Mouse (Mus musculus) layer of hippocampus, adult 9-10 months (tissue): ENCODE measurements around the gene Gramd1c.

ENCODE experiments used
- DNase-seq: peaks from one replicate; pipeline ENCODE4 v3.0.0; 2022; ENCODE audit warnings: low spot score

Gramd1c gene

DNA sequence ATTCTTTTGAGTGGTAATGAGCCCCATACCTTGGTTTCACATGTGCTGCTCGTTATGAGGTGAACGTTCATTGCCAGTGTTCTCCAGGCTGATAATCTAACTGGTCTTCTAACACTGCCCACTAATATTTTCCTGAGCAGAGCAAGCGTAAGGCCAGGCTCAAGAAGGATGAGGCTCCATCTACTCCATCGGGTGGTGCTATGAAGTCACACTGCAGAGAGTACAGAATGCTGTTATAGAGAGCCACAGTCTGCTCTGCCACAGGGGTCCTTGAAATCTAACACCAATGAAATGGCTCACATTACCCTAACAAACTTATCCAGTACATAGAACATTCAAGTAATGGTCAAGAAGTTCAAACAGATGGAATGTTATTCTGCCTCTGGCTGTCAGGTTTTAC lies 105.1 kb downstream of the Gramd1c start:
- no peak for DNase-seq

DNA sequence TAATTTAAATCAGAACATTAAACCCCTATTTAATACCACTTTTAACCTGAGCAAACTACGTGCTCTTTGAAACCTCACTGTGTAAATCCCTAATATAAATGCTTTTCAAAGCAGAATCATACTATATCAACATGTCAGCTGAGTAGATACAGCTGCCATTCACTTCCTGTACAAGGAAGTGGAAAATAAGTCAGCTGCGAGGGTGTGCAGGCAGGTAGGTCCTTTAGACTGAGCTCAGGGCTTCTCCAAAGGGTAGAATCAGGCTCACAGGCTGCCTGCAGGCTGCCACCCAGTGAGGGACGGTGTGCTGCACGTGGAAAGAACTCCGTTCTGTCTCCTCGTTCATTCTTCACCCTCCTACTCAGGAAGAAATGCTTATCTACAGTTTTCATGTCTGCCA lies 108.2 kb downstream of the Gramd1c start:
- DNase-seq, result no peak

DNA sequence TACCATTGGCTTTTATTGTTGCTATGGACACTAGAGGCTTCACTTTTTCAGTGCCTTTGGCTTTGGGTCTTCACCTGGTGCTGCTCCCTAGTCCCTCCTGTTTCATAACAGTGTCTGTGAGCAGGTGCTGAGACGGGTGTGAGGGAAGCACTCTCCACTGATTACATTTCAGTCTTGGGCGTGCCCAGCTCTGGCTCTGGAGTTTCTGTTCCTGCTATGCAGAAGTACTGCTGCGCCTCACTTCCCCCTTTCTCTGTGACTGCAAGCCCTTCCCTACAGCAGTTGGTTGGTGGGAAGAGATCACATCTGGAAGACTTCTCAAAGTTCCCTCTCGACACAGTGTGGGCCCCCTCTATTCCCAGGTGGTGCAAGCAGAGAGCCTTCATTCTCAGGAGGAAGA lies 111.6 kb downstream of the Gramd1c start:
- no peak for DNase-seq

DNA sequence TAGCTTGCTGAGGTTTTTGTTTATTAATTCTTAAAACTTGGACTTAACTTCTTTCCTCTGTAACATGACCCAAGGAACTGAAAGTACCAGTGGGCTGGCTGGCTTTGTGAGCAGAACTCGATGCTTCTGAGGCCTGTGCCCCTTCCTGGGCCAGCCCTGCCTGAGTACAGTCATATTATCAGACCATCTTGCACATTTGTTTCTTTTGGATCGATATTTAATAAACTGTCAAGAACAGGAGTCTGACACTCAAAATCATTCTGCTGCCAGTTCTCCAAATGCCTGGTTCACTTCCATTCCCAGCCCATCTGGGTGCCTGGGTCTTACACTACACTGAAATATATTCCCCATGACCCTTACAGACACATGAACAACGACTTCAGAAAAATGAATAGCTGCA lies 117.3 kb downstream of the Gramd1c start:
- DNase-seq, result no peak

DNA sequence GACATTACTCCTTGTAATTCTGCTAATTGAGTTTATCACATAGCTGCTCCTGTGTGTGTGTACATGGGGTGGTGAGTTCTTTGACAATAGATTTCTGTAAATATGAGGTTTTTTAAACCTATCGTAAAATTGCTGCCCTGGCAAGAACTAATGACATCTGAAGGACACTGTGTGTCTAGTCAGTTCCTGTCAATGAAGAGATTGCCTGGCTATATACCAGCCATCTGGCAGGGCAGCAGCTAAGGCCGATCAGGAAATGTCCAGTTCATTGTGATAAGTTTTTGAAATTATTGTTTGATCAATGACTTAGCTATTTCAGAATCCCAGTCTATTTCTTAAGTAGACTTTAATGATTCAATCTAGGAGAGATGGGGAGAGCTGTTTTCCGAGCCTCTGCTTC lies 117.8 kb downstream of the Gramd1c start:
- DNase-seq, result no peak

- DNase-seq, result no peak
Measured at GRCm38 (mm10) chr16:43940846-43941245, 122.3 kb downstream of the Gramd1c start.

GRCm38 (mm10) chr16:43935892-43936291 lies 127.3 kb downstream of the Gramd1c start:
- no peak for DNase-seq

DNA sequence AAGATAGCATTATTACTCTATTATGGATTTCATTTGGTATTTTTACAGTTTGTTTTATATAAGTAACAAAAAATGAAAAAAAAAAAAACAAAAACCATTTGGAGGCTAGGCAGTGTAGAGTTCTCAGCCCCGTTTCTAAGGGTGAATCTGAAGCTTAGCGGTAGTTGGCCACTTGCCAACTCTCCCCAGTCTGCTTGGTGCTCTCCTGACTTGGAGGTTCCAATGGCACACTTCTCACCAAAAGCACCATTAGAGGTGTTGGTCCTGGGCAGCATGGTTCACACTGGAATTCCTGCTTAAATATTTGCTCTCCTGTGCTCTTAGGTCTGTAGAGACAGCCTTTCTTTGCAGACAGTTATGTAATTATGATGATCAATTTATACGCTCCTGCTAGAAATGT lies 127.8 kb downstream of the Gramd1c start:
- DNase-seq, result no peak

DNA sequence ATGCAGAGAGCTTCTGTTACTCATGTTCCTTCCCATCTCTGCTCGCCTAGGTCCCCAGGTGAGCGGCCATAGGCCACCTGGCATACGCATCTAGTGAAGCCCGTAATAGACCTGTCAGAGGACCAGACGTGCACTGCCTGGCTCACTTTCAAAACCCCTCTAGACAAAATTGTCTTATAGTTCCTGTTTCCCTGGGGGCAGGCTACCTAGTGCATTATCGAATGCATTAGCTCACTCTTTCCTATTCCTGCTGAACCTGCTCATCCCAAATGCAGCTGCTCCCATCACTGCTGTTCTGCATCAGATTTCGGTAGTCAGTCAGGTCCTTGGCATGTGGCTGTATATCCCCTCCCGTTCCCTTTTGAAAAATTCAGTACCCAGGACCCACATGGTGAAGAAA lies 128.3 kb downstream of the Gramd1c start:
- no peak for DNase-seq

DNA sequence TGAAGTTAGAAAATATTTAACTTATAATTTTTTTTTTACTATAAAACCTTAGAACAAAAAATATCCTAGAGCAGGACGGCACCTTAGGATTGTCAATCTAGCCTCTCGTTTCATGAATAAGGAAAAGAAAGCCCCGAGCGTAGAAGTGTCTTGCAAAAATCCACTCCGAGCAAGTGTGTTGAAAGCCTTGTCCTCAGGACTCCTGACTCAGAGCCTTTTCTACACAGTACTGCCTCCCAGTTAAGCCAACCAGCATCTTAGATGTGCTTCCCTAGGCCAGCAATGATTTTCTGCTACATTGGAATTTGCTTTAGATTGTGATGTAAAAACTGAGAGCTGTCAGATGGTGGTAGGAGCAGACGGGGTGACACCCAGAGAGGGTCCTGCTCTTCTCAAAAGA lies 130.1 kb downstream of the Gramd1c start:
- DNase-seq, result no peak

GRCm38 (mm10) chr16:43932319-43932718 lies 130.8 kb downstream of the Gramd1c start:
- no peak for DNase-seq

- DNase-seq, result no peak
Measured at GRCm38 (mm10) chr16:43931502-43931901, 131.6 kb downstream of the Gramd1c start.

DNA sequence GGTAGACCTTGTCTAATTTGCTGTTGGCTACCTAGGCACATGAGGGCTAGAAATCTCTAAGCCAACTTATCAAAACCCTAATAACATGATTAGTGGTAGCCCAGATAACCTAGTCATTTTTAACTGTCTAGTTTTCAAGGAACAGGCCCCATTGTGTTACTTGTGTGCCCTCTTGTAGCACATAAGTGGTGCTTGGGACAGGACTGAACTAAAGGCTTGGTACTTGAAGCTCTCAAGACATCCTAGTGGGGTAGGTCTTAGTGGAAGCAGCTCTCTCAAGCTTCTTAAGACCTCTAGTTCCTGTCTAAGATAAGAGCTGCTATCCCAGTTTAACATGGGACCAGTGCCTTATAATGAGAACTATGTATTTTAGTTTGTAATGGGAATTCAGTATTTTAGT lies 132.6 kb downstream of the Gramd1c start:
- DNase-seq, result no peak
